Mouse (Mus musculus): ENCODE results near the gene G6pc. TPM values are rescaled to one million over a fixed set of nuclear protein-coding genes. Genes with fewer than 3 reads are reported as not detected.
A peak's percentile ranks its signal among the peaks of the same experiment; 100 is the strongest.

The G6pc gene
- polyA plus RNA-seq, 1 experiment from 2014 or later, result not detected

GRCm38 (mm10) chr11:101426165-101426564, 58.8 kb downstream of the G6pc start:
- 49% methylated on average over 8 of the region's 8 CpGs for WGBS
- Histone ChIP-seq H3K9ac (ENCODE audit: low read depth, low read length) (peak overlapping the region; percentile 84), H3K27ac (replicated peaks; ENCODE audit: low read depth, low read length) (no peak overlapping the region), H3K4me3 (ENCODE audit: low read depth, low read length) (peak overlapping the region; percentile 93), H3K27me3 (replicated peaks; ENCODE audit: control insufficient read depth, insufficient read depth, low read length) (no peaks in the 10 kb centered on the region), H3K9me3 (ENCODE audit: control insufficient read depth, low read length) (no peaks in the 10 kb centered on the region), H3K36me3 (ENCODE audit: control insufficient read depth, insufficient read depth, low read length) (peaks cover 18% of the 10 kb centered on the region), H3K4me1 (ENCODE audit: control insufficient read depth, insufficient read depth, low read length) (peaks cover 20% of the 10 kb centered on the region), H3K4me2 (ENCODE audit: low read depth, low read length) (peak overlapping the region; percentile 90)
- DNase-seq (ENCODE audit: low spot score) (no peak), ATAC-seq (ENCODE audit: low read depth) (no peak)

Small RNA genes lying within 50 kb of the gene (microRNA-seq; reads per million reads assigned to microRNA genes)
- gene Gm25593 (ENCODE audit: borderline number of aligned reads) (not detected), gene Mir6929 (ENCODE audit: borderline number of aligned reads) (0.83 reads per million)

Other genes with a start within 250 kb of the G6pc start
- gene Retreg3, start 247.7 kb upstream of the G6pc start, polyA plus RNA-seq (2014; fragmentation: Nextera tagmentation; extraction: Ambion mirVana), result 10.4 and 12.1 TPM in 2 replicates
- 55.7 and 60.2 TPM in 2 replicates for gene Tubg1, start 247.6 kb upstream of the G6pc start, polyA plus RNA-seq (2014; fragmentation: Nextera tagmentation; extraction: Ambion mirVana)
- 6.6 and 8.4 TPM in 2 replicates for gene Tubg2, start 211.7 kb upstream of the G6pc start, polyA plus RNA-seq (2014; fragmentation: Nextera tagmentation; extraction: Ambion mirVana)
- gene Cntnap1, start 197.0 kb upstream of the G6pc start, polyA plus RNA-seq (2014; fragmentation: Nextera tagmentation; extraction: Ambion mirVana), result 1.6 and 1.9 TPM in 2 replicates
- 17.7 and 20.9 TPM in 2 replicates for gene Plekhh3, start 196.2 kb upstream of the G6pc start, polyA plus RNA-seq (2014; fragmentation: Nextera tagmentation; extraction: Ambion mirVana)
- 0.28 TPM in 1 of 2 replicates, not detected in the other for gene Ccr10, start 192.1 kb upstream of the G6pc start, polyA plus RNA-seq (2014; fragmentation: Nextera tagmentation; extraction: Ambion mirVana)
- 14.8 and 15.5 TPM in 2 replicates for gene Ezh1, start 141.1 kb upstream of the G6pc start, polyA plus RNA-seq (2014; fragmentation: Nextera tagmentation; extraction: Ambion mirVana)
- 128 and 154 TPM in 2 replicates for gene Ramp2, start 121.5 kb upstream of the G6pc start, polyA plus RNA-seq (2014; fragmentation: Nextera tagmentation; extraction: Ambion mirVana)
- 111 and 116 TPM in 2 replicates for gene Vps25, start 113.9 kb upstream of the G6pc start, polyA plus RNA-seq (2014; fragmentation: Nextera tagmentation; extraction: Ambion mirVana)
- gene Wnk4, start 107.0 kb upstream of the G6pc start, polyA plus RNA-seq (2014; fragmentation: Nextera tagmentation; extraction: Ambion mirVana), result 10.7 and 11.9 TPM in 2 replicates
- gene Cntd1, start 88.5 kb upstream of the G6pc start, polyA plus RNA-seq (2014; fragmentation: Nextera tagmentation; extraction: Ambion mirVana), result 0.90 and 1.6 TPM in 2 replicates
- gene Coa3, start 88.4 kb upstream of the G6pc start, polyA plus RNA-seq (2014; fragmentation: Nextera tagmentation; extraction: Ambion mirVana), result 180 and 181 TPM in 2 replicates
- 134 and 139 TPM in 2 replicates for gene Becn1, start 65.3 kb upstream of the G6pc start, polyA plus RNA-seq (2014; fragmentation: Nextera tagmentation; extraction: Ambion mirVana)
- gene Psme3, start 51.3 kb upstream of the G6pc start, polyA plus RNA-seq (2014; fragmentation: Nextera tagmentation; extraction: Ambion mirVana), result 98.0 and 106 TPM in 2 replicates
- gene Aoc2, start 42.5 kb upstream of the G6pc start, polyA plus RNA-seq (2014; fragmentation: Nextera tagmentation; extraction: Ambion mirVana), result 0.75 and 0.82 TPM in 2 replicates
- gene Aoc3, start 37.0 kb upstream of the G6pc start, polyA plus RNA-seq (2014; fragmentation: Nextera tagmentation; extraction: Ambion mirVana), result 2.0 and 2.4 TPM in 2 replicates
- gene Aarsd1, start 50.1 kb downstream of the G6pc start, polyA plus RNA-seq (2014; fragmentation: Nextera tagmentation; extraction: Ambion mirVana), result 43.4 and 59.3 TPM in 2 replicates
- gene Gm27029, start 57.2 kb downstream of the G6pc start, polyA plus RNA-seq (2014; fragmentation: Nextera tagmentation; extraction: Ambion mirVana), result 13.4 and 16.0 TPM in 2 replicates
- gene Rundc1, start 57.5 kb downstream of the G6pc start, polyA plus RNA-seq (2014; fragmentation: Nextera tagmentation; extraction: Ambion mirVana), result 16.2 and 17.3 TPM in 2 replicates
- 35.5 and 37.1 TPM in 2 replicates for gene Ptges3l, start 57.8 kb downstream of the G6pc start, polyA plus RNA-seq (2014; fragmentation: Nextera tagmentation; extraction: Ambion mirVana)
- 376 and 406 TPM in 2 replicates for gene Rpl27, start 74.7 kb downstream of the G6pc start, polyA plus RNA-seq (2014; fragmentation: Nextera tagmentation; extraction: Ambion mirVana)
- gene Ifi35, start 80.8 kb downstream of the G6pc start, polyA plus RNA-seq (2014; fragmentation: Nextera tagmentation; extraction: Ambion mirVana), result 14.1 and 14.3 TPM in 2 replicates
- 7.4 and 9.8 TPM in 2 replicates for gene Rnd2, start 97.4 kb downstream of the G6pc start, polyA plus RNA-seq (2014; fragmentation: Nextera tagmentation; extraction: Ambion mirVana)
- gene Vat1, start 98.7 kb downstream of the G6pc start, polyA plus RNA-seq (2014; fragmentation: Nextera tagmentation; extraction: Ambion mirVana), result 50.4 and 51.0 TPM in 2 replicates
- 10.4 and 11.3 TPM in 2 replicates for gene Brca1, start 184.4 kb downstream of the G6pc start, polyA plus RNA-seq (2014; fragmentation: Nextera tagmentation; extraction: Ambion mirVana)
- gene Nbr1, start 184.6 kb downstream of the G6pc start, polyA plus RNA-seq (2014; fragmentation: Nextera tagmentation; extraction: Ambion mirVana), result 63.6 and 70.6 TPM in 2 replicates
- 5.9 and 6.5 TPM in 2 replicates for gene Tmem106a, start 214.7 kb downstream of the G6pc start, polyA plus RNA-seq (2014; fragmentation: Nextera tagmentation; extraction: Ambion mirVana)
- gene Gm11634, start 231.7 kb downstream of the G6pc start, polyA plus RNA-seq (2014; fragmentation: Nextera tagmentation; extraction: Ambion mirVana), result not detected in 2 replicates

Data from embryonic facial prominence, embryonic 14.5 days (tissue).